Mouse (Mus musculus): ENCODE results near the gene Gm45140. TPM values are rescaled to one million over a fixed set of nuclear protein-coding genes. Genes with fewer than 3 reads are reported as not detected.
A peak's percentile ranks its signal among the peaks of the same experiment; 100 is the strongest.

The Gm45140 gene
- polyA plus RNA-seq (2015; fragmentation: Nextera tagmentation; extraction: Ambion mirVana): 0.73 and 0.94 TPM in 2 replicates

DNA sequence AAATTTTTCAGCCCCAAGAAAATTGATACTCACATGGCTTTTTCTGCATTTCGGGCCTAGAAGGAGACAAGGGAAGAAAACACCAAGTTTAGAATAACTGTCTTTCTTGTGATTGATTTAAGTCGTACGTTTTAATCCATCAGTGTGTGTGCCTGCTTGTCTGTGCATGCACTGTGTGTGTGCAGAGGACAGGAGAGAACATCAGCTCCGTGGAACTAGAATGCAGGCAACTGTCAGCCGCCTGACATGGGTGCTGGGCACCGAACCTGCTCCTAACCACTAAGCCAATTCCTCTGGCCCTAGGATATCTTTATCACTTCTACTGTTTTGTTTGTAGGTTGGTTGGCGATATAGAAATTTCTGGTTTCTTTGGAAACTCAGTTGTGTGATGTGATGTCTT is at the start of gene Gm45140:
Gm45140 (minus strand) TSS at position 101 of the 400 bp plus-strand sequence.
- H3K9ac ChIP-seq (replicated peaks; ENCODE audit: low read depth): no peak within 1 kb of the TSS
- ATAC-seq: no peak
- WGBS: 89% methylated on average over 7 of the region's 7 CpGs

DNA sequence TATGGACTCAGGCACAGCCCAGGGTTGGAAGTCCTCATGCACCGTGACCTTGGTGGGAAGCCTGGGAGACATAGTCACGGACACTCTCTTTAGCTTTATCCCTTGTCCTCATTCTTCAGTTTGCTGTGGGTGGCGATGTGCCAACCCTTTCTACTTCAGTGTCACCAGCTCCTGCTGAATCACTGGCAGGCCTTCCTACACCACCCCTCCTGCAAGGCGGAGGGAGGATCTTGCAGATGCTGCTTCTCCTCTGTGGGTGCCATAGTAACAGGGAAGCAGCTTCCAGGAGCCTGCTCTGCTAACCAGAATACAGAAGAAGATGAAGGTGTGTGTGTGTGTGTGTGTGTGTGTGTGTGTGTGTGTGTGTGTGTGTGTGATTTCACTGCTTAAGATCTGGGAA is 47.2 kb upstream of the Gm45140 start:
- H3K4me1 ChIP-seq (ENCODE audit: insufficient read depth, low read depth, low read length): no peaks in the 10 kb centered on the region
- no peaks in the 10 kb centered on the region for H3K9me3 ChIP-seq (ENCODE audit: low read length)
- H3K9ac ChIP-seq (replicated peaks; ENCODE audit: low read depth): no peak overlapping the region
- no peak overlapping the region for H3K4me2 ChIP-seq (replicated peaks; ENCODE audit: low read depth, low read length)
- DNase-seq (ENCODE audit: low spot score) (peak; percentile 16), ATAC-seq (no peak)
- TF ChIP-seq CTCF (IDR thresholded peaks at IDR 0.05): no peak
- no peak for TF ChIP-seq EP300 (IDR thresholded peaks at IDR 0.05)
- H3K4me3 ChIP-seq (ENCODE audit: low read depth, low read length): no peak overlapping the region
- H3K27me3 ChIP-seq (replicated peaks; ENCODE audit: insufficient read depth, low read length): no peaks in the 10 kb centered on the region
- 46% methylated on average over 4 of the region's 4 CpGs for WGBS
- no peak overlapping the region for H3K27ac ChIP-seq (ENCODE audit: low read length)
- no peaks in the 10 kb centered on the region for H3K36me3 ChIP-seq (ENCODE audit: insufficient read depth, low read length)

More for the DNA sequence above, at the start of gene Gm45140:
- TF ChIP-seq CTCF (IDR thresholded peaks at IDR 0.05) (no peak), EP300 (IDR thresholded peaks at IDR 0.05) (no peak)
- Histone ChIP-seq H3K36me3 (ENCODE audit: insufficient read depth, low read length) (peaks cover 6% of the 10 kb centered on the region), H3K4me1 (ENCODE audit: insufficient read depth, low read depth, low read length) (no peaks in the 10 kb centered on the region), H3K27me3 (replicated peaks; ENCODE audit: insufficient read depth, low read length) (no peaks in the 10 kb centered on the region), H3K4me3 (ENCODE audit: low read depth, low read length) (no peak within 1 kb of the TSS), H3K9me3 (ENCODE audit: low read length) (no peaks in the 10 kb centered on the region), H3K27ac (ENCODE audit: low read length) (no peak within 1 kb of the TSS), H3K4me2 (replicated peaks; ENCODE audit: low read depth, low read length) (no peak within 1 kb of the TSS)
- DNase-seq (ENCODE audit: low spot score): no peak

DNA sequence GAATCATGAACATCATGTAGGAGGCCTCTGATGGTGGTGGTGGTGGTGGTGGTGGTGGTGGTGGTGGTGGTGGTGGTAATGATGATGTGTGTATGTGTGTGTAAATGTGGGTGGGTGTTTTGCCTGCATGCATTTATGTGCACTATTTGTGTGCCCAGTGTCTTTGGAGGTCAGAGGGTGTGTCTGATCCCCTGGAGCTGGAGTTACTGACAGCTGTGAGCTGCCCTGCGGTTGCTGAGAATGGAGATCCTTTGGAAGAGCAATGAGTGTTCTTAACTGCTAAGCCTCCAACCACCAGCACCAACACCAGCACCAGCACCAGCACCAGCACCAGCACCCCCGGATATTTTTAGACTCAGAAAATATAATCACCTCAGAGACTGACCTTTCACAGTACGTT is 46.6 kb upstream of the Gm45140 start:
- no peak overlapping the region for H3K4me3 ChIP-seq (ENCODE audit: low read depth, low read length)
- H3K4me2 ChIP-seq (replicated peaks; ENCODE audit: low read depth, low read length): no peak overlapping the region
- 84% methylated on average over 3 of the region's 3 CpGs for WGBS
- no peak overlapping the region for H3K27ac ChIP-seq (ENCODE audit: low read length)
- H3K4me1 ChIP-seq (ENCODE audit: insufficient read depth, low read depth, low read length): no peaks in the 10 kb centered on the region
- no peak for ATAC-seq
- no peaks in the 10 kb centered on the region for H3K36me3 ChIP-seq (ENCODE audit: insufficient read depth, low read length)
- H3K9ac ChIP-seq (replicated peaks; ENCODE audit: low read depth): no peak overlapping the region
- no peaks in the 10 kb centered on the region for H3K9me3 ChIP-seq (ENCODE audit: low read length)
- H3K27me3 ChIP-seq (replicated peaks; ENCODE audit: insufficient read depth, low read length): no peaks in the 10 kb centered on the region
- no peak for DNase-seq (ENCODE audit: low spot score)
- TF ChIP-seq EP300 (IDR thresholded peaks at IDR 0.05): no peak
- TF ChIP-seq CTCF (IDR thresholded peaks at IDR 0.05): no peak

DNA sequence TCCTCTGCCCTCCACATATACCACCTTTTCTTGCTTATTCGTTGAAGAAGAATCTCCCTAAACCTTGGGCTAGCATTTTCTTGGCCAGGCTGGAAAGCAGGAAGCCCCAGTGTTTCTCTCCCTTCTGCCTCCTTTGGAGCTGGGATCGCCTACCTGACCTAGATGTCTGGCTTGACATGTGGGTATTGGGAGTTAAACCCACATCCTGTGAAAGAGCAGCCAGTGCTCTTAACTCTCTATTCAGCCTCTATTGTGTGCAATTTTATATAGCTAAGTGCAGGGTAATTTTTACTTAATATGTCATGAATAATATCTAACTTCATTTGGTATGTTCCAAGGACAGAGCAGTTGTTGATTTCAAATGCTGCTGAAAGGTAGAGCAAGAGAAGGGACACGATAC is 44.0 kb upstream of the Gm45140 start:
- DNase-seq (ENCODE audit: low spot score): no peak
- Histone ChIP-seq H3K4me1 (ENCODE audit: insufficient read depth, low read depth, low read length) (no peaks in the 10 kb centered on the region), H3K4me2 (replicated peaks; ENCODE audit: low read depth, low read length) (no peak overlapping the region), H3K36me3 (ENCODE audit: insufficient read depth, low read length) (no peaks in the 10 kb centered on the region), H3K27me3 (replicated peaks; ENCODE audit: insufficient read depth, low read length) (no peaks in the 10 kb centered on the region), H3K9ac (replicated peaks; ENCODE audit: low read depth) (no peak overlapping the region), H3K4me3 (ENCODE audit: low read depth, low read length) (no peak overlapping the region), H3K9me3 (ENCODE audit: low read length) (no peaks in the 10 kb centered on the region), H3K27ac (ENCODE audit: low read length) (no peak overlapping the region)
- WGBS: 72% methylated on average over 3 of the region's 3 CpGs
- no peak for ATAC-seq
- TF ChIP-seq CTCF (IDR thresholded peaks at IDR 0.05) (no peak), EP300 (IDR thresholded peaks at IDR 0.05) (no peak)

DNA sequence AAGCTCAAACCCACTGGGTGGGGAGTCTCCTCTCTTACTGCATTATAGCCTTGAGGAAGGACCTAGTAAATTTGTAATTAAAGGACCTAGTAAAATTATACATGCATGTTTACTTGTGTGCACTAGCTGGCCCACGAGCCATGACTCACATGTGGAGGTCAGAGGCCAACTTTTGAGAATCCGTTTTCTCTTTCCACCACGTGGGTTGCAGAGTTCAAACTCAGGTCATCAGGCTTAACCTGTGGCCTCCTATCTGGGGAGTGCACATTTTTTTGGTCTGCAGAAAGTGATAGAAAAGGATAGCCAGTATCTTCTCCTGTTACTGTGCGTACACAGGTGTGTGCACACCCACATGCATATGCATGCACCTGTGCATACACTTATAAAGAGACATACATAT is 43.4 kb upstream of the Gm45140 start:
- no peaks in the 10 kb centered on the region for H3K36me3 ChIP-seq (ENCODE audit: insufficient read depth, low read length)
- H3K27me3 ChIP-seq (replicated peaks; ENCODE audit: insufficient read depth, low read length): no peaks in the 10 kb centered on the region
- no peak for TF ChIP-seq EP300 (IDR thresholded peaks at IDR 0.05)
- no peak for TF ChIP-seq CTCF (IDR thresholded peaks at IDR 0.05)
- H3K4me2 ChIP-seq (replicated peaks; ENCODE audit: low read depth, low read length): no peak overlapping the region
- ATAC-seq (no peak), DNase-seq (ENCODE audit: low spot score) (no peak)
- H3K9me3 ChIP-seq (ENCODE audit: low read length): no peaks in the 10 kb centered on the region
- H3K4me3 ChIP-seq (ENCODE audit: low read depth, low read length): no peak overlapping the region
- H3K4me1 ChIP-seq (ENCODE audit: insufficient read depth, low read depth, low read length): no peaks in the 10 kb centered on the region
- no peak overlapping the region for H3K9ac ChIP-seq (replicated peaks; ENCODE audit: low read depth)
- WGBS: 27% methylated on average over 4 of the region's 4 CpGs
- no peak overlapping the region for H3K27ac ChIP-seq (ENCODE audit: low read length)

DNA sequence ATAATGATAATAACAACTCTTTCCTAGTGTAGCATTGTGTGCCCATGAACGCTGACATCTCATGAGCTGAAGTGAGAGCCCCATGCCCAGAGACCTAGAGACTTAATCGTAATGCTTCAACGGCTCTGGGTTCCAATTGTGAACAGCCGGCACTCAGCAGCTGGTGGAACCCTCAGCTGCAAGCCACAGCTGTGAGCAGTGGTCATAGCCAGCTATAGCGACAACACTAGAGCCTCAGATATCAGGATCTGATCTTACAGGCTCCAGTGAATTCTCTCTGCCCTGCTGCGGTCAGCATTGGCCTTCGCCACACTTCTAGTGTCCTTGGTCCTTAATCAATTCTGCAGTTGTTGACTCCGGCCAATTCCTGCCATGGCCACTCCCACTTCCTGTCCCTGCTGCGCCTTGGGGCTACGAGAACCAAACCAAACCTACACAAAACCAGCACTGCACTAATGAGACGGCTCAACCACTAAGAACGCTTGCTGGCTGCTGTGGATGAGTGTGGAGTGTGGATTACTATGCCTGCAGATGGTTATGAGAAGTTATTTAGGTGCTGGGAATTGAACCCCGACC is 40.6 kb upstream of the Gm45140 start:
- no peaks in the 10 kb centered on the region for H3K36me3 ChIP-seq (ENCODE audit: insufficient read depth, low read length)
- TF ChIP-seq CTCF (IDR thresholded peaks at IDR 0.05) (no peak), EP300 (IDR thresholded peaks at IDR 0.05) (no peak)
- H3K27me3 ChIP-seq (replicated peaks; ENCODE audit: insufficient read depth, low read length): no peaks in the 10 kb centered on the region
- ATAC-seq (peak; percentile 38; the same call in 1 of the 2 replicates), DNase-seq (ENCODE audit: low spot score) (peak; percentile 32)
- no peaks in the 10 kb centered on the region for H3K9me3 ChIP-seq (ENCODE audit: low read length)
- no peak overlapping the region for H3K4me2 ChIP-seq (replicated peaks; ENCODE audit: low read depth, low read length)
- H3K4me1 ChIP-seq (ENCODE audit: insufficient read depth, low read depth, low read length): no peaks in the 10 kb centered on the region
- H3K9ac ChIP-seq (replicated peaks; ENCODE audit: low read depth): no peak overlapping the region
- H3K27ac ChIP-seq (ENCODE audit: low read length): no peak overlapping the region
- no peak overlapping the region for H3K4me3 ChIP-seq (ENCODE audit: low read depth, low read length)
- 62% methylated on average over 13 of the region's 13 CpGs for WGBS

DNA sequence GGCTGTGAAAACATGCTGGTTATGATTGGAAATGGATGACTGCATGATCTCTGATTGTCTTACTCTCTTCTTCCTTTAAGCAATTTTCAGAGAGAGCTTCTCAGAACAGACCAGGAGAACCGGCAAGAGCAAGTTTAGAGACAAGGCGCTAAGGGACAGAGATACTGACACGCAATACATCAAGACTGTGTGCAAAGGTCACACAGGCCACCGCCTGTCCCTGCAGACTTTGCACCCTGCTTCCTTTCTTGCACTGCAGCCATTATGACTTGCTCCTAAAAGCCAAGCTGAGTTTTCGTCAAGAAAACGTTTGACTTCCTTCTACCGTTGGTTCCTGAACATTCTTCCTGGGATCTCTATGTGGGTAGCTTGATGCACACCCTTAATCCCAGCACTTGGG is 40.0 kb upstream of the Gm45140 start:
- TF ChIP-seq CTCF (IDR thresholded peaks at IDR 0.05) (no peak), EP300 (IDR thresholded peaks at IDR 0.05) (no peak)
- Histone ChIP-seq H3K4me2 (replicated peaks; ENCODE audit: low read depth, low read length) (no peak overlapping the region), H3K27ac (ENCODE audit: low read length) (no peak overlapping the region), H3K4me3 (ENCODE audit: low read depth, low read length) (no peak overlapping the region), H3K9me3 (ENCODE audit: low read length) (no peaks in the 10 kb centered on the region), H3K27me3 (replicated peaks; ENCODE audit: insufficient read depth, low read length) (no peaks in the 10 kb centered on the region), H3K36me3 (ENCODE audit: insufficient read depth, low read length) (no peaks in the 10 kb centered on the region), H3K9ac (replicated peaks; ENCODE audit: low read depth) (no peak overlapping the region), H3K4me1 (ENCODE audit: insufficient read depth, low read depth, low read length) (no peaks in the 10 kb centered on the region)
- no peak for ATAC-seq
- DNase-seq (ENCODE audit: low spot score): no peak
- WGBS: 72% methylated on average over 7 of the region's 7 CpGs
